Mouse (Mus musculus) lung, embryonic 16.5 days (tissue): Measurements from ENCODE around the gene Gbx1. TPM values are rescaled to one million over a fixed set of nuclear protein-coding genes. Genes with fewer than 3 reads are reported as not detected.

Source experiments
- ATAC-seq: fragments of 200-750 bp; cut with Nextera tagmentation; 2 replicates; pipeline ENCODE4 v1.8.0; 2017; ENCODE audit warnings: low read depth, mild to moderate bottlenecking, moderate library complexity
- H3K27ac ChIP-seq: fragments of 300-500 bp; sonication (generic); 2 replicates; pipeline ENCODE4 v1.5.1; 2014; ENCODE audit warnings: mild to moderate bottlenecking, control low read depth, low read length
- H3K27me3 ChIP-seq: fragments of 300-500 bp; sonication (generic); 2 replicates; pipeline ENCODE4 v1.6.1; 2014; ENCODE audit warnings: low read depth, low read length, mixed read lengths; ENCODE audit not compliant: control insufficient read depth, insufficient read depth
- H3K36me3 ChIP-seq: fragments of 300-500 bp; sonication (generic); 2 replicates; pipeline ENCODE4 v1.6.1; 2014; ENCODE audit warnings: low read length; ENCODE audit not compliant: control insufficient read depth, insufficient read depth
- H3K4me1 ChIP-seq: fragments of 300-500 bp; sonication (generic); replicated peaks from 2 replicates; pipeline ENCODE4 v1.6.1; 2014; ENCODE audit warnings: low read length, mixed read lengths; ENCODE audit not compliant: control insufficient read depth, insufficient read depth
- H3K4me2 ChIP-seq: fragments of 300-500 bp; sonication (generic); 2 replicates; pipeline ENCODE4 v1.6.1; 2014; ENCODE audit warnings: low read depth, low read length, control low read depth
- H3K4me3 ChIP-seq: fragments of 300-500 bp; sonication (generic); 2 replicates; pipeline ENCODE4 v1.5.1; 2014; ENCODE audit warnings: mild to moderate bottlenecking, low read length, control low read depth
- H3K9ac ChIP-seq: fragments of 300-500 bp; sonication (generic); 2 replicates; pipeline ENCODE4 v1.6.1; 2014; ENCODE audit warnings: low read length, control low read depth
- H3K9me3 ChIP-seq: fragments of 300-500 bp; sonication (generic); 2 replicates; pipeline ENCODE4 v1.6.1; 2016; ENCODE audit warnings: low read length; ENCODE audit not compliant: control insufficient read depth
- WGBS: fragments of 180-500 bp; shearing (Covaris S2); extraction: QIAGEN DNeasy Blood & Tissue Kit; methylation state at CpG from one replicate; pipeline ENCODE4 v1.1.7; 2014; 5-methylcytosine and 5-hydroxymethylcytosine counted together
- polyA plus RNA-seq: library from polyadenylated mRNA; unstranded; fragments of >200 nt; fragmentation: Nextera tagmentation; extraction: Ambion mirVana; gene quantifications from 2 replicates; pipeline ENCODE4 v1.2.1, GENCODE M21; 2015

Gene Gbx1
- polyA plus RNA-seq, 1 experiment from 2014 or later = not detected

DNA sequence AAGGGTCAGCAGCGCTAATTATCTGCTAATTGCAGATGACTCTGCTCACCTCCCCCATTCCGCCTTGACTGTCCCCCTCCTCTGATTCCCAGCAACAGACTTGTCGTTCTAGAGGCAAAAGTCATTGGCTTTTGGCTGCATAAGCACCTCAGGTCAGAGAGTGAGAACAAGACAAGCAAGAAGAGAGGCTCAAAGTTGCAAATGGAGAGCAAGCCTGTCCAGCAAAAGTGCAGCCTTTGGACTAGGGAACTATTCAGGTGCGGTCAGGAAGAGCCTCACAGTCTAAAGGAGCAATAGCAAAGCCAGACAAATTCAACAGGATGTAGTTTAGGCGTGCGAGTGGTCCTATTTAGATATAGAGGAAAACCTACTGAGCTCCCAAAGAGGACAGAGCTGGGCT lies 778 bp upstream of the Gbx1 start:
- no peak for ATAC-seq
- Histone ChIP-seq H3K4me2 (no peak overlapping the region), H3K27ac (no peak overlapping the region), H3K4me3 (no peak overlapping the region), H3K27me3 (peaks cover 79% of the 10 kb centered on the region), H3K36me3 (no peaks in the 10 kb centered on the region), H3K9ac (no peak overlapping the region), H3K9me3 (no peaks in the 10 kb centered on the region), H3K4me1 (peaks cover 12% of the 10 kb centered on the region)
- 17% methylated on average over 6 of the region's 6 CpGs for WGBS

DNA sequence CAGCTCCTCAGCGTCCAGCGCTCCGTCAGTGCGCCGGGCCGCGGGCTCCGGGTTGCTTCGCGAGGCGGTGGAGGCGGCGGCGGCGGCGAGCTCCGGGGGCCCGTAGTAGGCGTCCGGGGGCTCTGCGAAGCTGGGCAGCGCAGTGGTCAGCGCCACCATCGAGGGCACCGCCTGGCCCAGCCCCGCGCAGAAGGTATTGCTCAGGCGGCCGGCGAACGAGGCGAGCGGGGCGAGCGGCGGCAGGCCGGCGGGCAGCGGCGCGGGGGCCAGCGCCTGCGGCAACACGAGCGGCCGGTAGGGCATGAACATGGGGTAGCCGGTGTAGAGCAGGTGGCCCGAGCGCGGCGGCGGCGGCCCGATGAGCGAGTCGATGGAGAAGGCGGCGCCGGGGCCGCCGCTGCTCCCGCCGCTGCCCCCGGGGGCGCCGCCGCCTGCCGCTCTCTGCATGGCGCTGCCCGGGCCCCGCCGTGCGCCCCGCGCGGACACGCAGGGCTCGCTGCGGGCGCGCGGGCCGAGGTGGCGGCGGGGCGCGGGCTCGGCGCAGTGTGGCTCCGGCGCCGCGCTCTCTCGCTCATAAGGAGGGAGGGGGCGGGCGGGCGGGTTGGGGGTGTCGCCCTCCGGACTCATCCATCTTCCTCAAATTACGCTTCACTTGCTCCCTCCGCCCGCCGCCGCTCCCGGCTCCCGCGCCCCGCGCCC lies 663 bp downstream of the Gbx1 start:
- Histone ChIP-seq H3K4me1 (peaks cover 12% of the 10 kb centered on the region), H3K9ac (peak overlapping the region; percentile 26; the same call in 1 of the 2 replicates), H3K4me3 (peak overlapping the region; percentile 46), H3K27me3 (peaks cover 89% of the 10 kb centered on the region), H3K9me3 (no peaks in the 10 kb centered on the region), H3K27ac (no peak overlapping the region), H3K36me3 (no peaks in the 10 kb centered on the region), H3K4me2 (peak overlapping the region; percentile 82)
- WGBS = 0% methylated on average over 49 of the region's 109 CpGs
- ATAC-seq = peak; percentile 37; the same call in 1 of the 2 replicates

- Histone ChIP-seq H3K9me3 (no peaks in the 10 kb centered on the region), H3K9ac (no peak overlapping the region), H3K27me3 (peaks cover 87% of the 10 kb centered on the region), H3K4me3 (peak overlapping the region; percentile 46), H3K4me1 (peaks cover 12% of the 10 kb centered on the region), H3K27ac (no peak overlapping the region), H3K36me3 (no peaks in the 10 kb centered on the region), H3K4me2 (peak overlapping the region; percentile 82)
- WGBS = 3% methylated on average over 34 of the region's 34 CpGs
- no peak for ATAC-seq
These were observed 1.4 kb downstream of the Gbx1 start for GRCm38 (mm10) chr5:24525360-24526189.

GRCm38 (mm10) chr5:24524522-24524921 lies 2.5 kb downstream of the Gbx1 start:
- H3K27me3 ChIP-seq = peaks cover 85% of the 10 kb centered on the region
- no peak overlapping the region for H3K27ac ChIP-seq
- no peak for ATAC-seq
- H3K4me2 ChIP-seq = no peak overlapping the region
- no peak overlapping the region for H3K9ac ChIP-seq
- H3K36me3 ChIP-seq = no peaks in the 10 kb centered on the region
- peaks cover 12% of the 10 kb centered on the region for H3K4me1 ChIP-seq
- H3K4me3 ChIP-seq = no peak overlapping the region
- no peaks in the 10 kb centered on the region for H3K9me3 ChIP-seq
- WGBS = 14% methylated on average over 4 of the region's 4 CpGs

DNA sequence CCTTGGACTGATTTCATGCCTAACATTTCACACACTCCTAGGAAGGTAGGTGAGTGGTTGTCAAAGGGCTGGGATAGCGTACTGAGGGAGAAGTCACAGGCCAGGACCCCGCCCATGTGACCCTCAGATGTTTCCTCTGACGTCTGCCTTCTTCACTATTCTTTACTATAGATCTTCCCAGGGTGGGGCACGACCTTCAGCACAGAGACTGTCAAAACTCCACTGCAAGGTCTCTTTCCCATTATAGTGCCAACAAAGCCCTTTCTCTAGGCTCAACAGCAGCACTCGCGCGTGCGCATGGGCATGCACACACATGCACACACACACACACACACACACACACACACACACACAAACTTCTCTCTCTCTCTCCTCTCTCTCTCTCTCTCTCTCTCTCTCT lies 3.2 kb downstream of the Gbx1 start:
- no peak for ATAC-seq
- no peak overlapping the region for H3K4me2 ChIP-seq
- H3K9ac ChIP-seq = no peak overlapping the region
- peaks cover 78% of the 10 kb centered on the region for H3K27me3 ChIP-seq
- WGBS = 55% methylated on average over 8 of the region's 8 CpGs
- no peaks in the 10 kb centered on the region for H3K36me3 ChIP-seq
- peaks cover 12% of the 10 kb centered on the region for H3K4me1 ChIP-seq
- no peaks in the 10 kb centered on the region for H3K9me3 ChIP-seq
- H3K4me3 ChIP-seq = no peak overlapping the region
- H3K27ac ChIP-seq = no peak overlapping the region

- H3K27ac ChIP-seq = no peak overlapping the region
- 53% methylated on average over 8 of the region's 8 CpGs for WGBS
- no peak overlapping the region for H3K4me3 ChIP-seq
- H3K36me3 ChIP-seq = no peaks in the 10 kb centered on the region
- H3K27me3 ChIP-seq = peaks cover 56% of the 10 kb centered on the region
- no peak for ATAC-seq
- no peak overlapping the region for H3K4me2 ChIP-seq
- H3K9me3 ChIP-seq = no peaks in the 10 kb centered on the region
- H3K9ac ChIP-seq = no peak overlapping the region
- peaks cover 4% of the 10 kb centered on the region for H3K4me1 ChIP-seq
These were observed 5.6 kb downstream of the Gbx1 start for GRCm38 (mm10) chr5:24521366-24521765.

GRCm38 (mm10) chr5:24512271-24512670 lies 14.7 kb downstream of the Gbx1 start:
- WGBS = 22% methylated on average over 8 of the region's 8 CpGs
- Histone ChIP-seq H3K4me3 (no peak overlapping the region), H3K4me2 (no peak overlapping the region), H3K27ac (no peak overlapping the region), H3K9ac (no peak overlapping the region), H3K27me3 (peaks cover 2% of the 10 kb centered on the region; the same call in 1 of the 2 replicates), H3K36me3 (no peaks in the 10 kb centered on the region), H3K4me1 (no peaks in the 10 kb centered on the region; the same call in 1 of the 2 replicates), H3K9me3 (no peaks in the 10 kb centered on the region)
- peak; percentile 62 for ATAC-seq

DNA sequence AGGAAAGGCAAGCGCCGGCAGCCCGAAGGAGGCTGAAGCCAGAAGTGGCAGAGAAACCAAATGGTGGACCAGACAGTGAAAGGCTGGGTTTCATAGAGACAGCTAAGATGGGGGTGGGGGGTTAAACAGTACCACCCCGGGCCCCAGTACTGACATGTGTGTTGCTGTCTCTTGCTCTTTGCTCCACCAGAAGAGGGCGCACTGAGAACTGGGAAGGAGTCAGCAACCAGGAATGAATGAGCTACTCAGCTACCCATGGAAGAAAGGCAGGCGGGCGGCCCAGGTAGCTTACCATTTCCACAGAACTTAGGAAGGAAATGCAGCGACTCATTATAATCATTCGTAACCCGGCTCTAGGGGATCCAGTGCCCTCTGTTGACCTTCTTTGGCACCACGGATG lies 16.4 kb downstream of the Gbx1 start:
- no peaks in the 10 kb centered on the region; the same call in 1 of the 2 replicates for H3K4me1 ChIP-seq
- no peaks in the 10 kb centered on the region for H3K27me3 ChIP-seq
- 42% methylated on average over 11 of the region's 11 CpGs for WGBS
- no peaks in the 10 kb centered on the region for H3K9me3 ChIP-seq
- no peak overlapping the region for H3K9ac ChIP-seq
- no peak for ATAC-seq
- no peak overlapping the region for H3K4me2 ChIP-seq
- H3K4me3 ChIP-seq = no peak overlapping the region
- no peak overlapping the region for H3K27ac ChIP-seq
- H3K36me3 ChIP-seq = no peaks in the 10 kb centered on the region

DNA sequence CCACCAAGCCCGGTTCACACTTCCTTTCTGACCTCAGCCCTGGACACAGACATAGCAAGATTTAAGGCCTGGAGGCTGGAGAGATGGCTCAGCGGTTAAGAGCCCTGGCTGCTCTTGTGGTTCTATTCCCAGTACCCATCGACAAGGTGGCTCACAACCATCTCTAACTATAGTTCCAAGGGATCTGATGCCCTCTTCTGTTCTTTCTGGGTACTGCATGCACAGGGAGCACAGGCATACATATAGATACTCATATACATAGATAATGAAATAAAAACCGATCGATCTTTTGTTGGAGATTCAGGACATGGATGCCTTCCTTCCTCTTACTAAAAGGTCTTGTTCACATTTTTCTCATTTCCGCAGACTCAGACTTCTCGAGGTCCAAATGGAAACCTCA lies 18.6 kb downstream of the Gbx1 start:
- Histone ChIP-seq H3K36me3 (no peaks in the 10 kb centered on the region), H3K4me3 (no peak overlapping the region), H3K27ac (no peak overlapping the region), H3K4me2 (no peak overlapping the region), H3K27me3 (no peaks in the 10 kb centered on the region; the same call in 1 of the 2 replicates), H3K9ac (no peak overlapping the region), H3K4me1 (no peaks in the 10 kb centered on the region; the same call in 1 of the 2 replicates), H3K9me3 (no peaks in the 10 kb centered on the region)
- WGBS = 90% methylated on average over 7 of the region's 7 CpGs
- ATAC-seq = no peak
